ENCODE assay signal across 11 mouse cellular contexts in the genomic region with DNA sequence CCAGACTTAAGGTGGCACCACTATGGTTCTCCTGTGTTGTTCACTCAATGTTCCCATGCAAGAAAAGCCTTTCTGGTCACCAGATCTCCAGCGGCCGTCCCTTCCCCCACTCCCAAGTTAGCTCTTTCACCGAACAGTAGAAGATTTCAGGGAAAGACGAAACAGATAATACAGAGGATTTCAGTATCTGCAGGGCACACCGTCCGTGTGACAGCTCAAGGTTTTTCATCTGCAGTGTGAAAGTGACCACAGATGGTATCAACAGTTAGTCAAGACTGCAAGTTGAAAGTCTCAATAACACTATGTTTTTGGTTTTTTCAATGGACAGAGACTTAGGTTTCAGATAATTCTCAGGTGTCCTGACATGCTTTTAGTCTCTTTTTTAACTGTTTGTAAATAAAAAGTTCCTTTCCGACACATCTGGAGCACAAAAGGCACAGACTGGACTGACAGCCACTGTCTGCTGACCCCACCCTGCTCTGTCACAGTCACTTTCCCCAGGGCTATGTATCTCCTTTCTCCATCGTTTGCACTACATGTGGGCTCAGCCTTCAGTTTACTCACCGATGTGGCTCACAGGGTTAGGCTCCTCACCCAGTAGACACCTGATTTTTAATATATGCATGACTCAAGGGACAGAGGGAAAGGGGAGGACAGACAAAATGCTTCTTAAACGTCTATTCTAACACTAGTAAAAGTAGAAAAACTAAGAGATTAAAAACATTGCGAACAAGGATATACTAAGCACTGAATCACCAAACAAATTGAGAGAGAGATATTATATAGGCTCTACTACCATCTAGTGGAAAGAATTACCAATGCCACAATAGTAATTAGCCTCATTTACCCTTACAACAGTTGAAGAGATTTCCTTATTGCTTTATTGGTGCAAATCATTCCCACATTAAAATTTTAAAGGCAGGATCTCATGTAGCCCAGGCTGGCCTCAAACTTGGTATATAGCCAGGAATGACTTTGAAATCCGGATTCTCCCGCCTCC. TPM values are rescaled to one million over a fixed set of nuclear protein-coding genes. Genes with fewer than 3 reads are reported as not detected.
A peak's percentile ranks its signal among the peaks of the same experiment; 100 is the strongest.
DNase-seq lines count a peak whose midpoint lies in the region; ATAC-seq and TF ChIP-seq lines count a peak whose summit lies in the region.
"Had no signal": no experiment of that assay in that cellular context is flagged by ENCODE, and none has a peak within 500 bp of the region (broad histone marks: within the 10 kb centered on the region; RNA-seq: fewer than 3 reads in every experiment).

No protein-coding gene starts in this region.

- intact Hi-C loops in left cerebral cortex, adult 2 months (cut with DNase I) = loop anchor here (2.0 to 5.0 kb wide), 5 partner anchors 47 to 587 kb away; a partner anchor contains a TSS

- DNase-seq in left cerebral cortex, adult 2 months (ENCODE audit: extremely low spot score in 1 of 2, low spot score in 2 of 2) = no peak
- no peak for DNase-seq in left cerebral cortex, adult 8-10 months (ENCODE audit: low spot score in 2 of 2)
- peak; percentile 62 for DNase-seq in NIH3T3 (ENCODE audit: low read depth)
- DNase-seq in induced T-regulatory cell, adult 2 months (ENCODE audit: low read depth) = peak; percentile 80
- no peak for DNase-seq in right cerebral cortex, postnatal 14 days
- no peak for DNase-seq in embryo, embryonic 11 days
- DNase-seq: adrenal gland, adult 8-10 months had no signal

- H3K4me3 ChIP-seq in left cerebral cortex, adult 2 months = no peak overlapping the region
- no peak overlapping the region for H3K4me3 ChIP-seq in neural tube, embryonic 14.5 days (ENCODE audit: low read depth, low read length)
- H3K4me3 ChIP-seq: heart, embryonic 10.5 days; myocyte; stomach, embryonic 15.5 days had no signal

- H3K4me1 ChIP-seq in neural tube, embryonic 14.5 days (ENCODE audit: control insufficient read depth, insufficient read depth, low read length) = no peaks in the 10 kb centered on the region
- H3K4me1 ChIP-seq: heart, embryonic 10.5 days; stomach, embryonic 15.5 days had no signal

- no peak overlapping the region for H3K27ac ChIP-seq in left cerebral cortex, adult 2 months
- H3K27ac ChIP-seq in neural tube, embryonic 14.5 days (ENCODE audit: low read depth, low read length) = no peak overlapping the region
- H3K27ac ChIP-seq: heart, embryonic 10.5 days; stomach, embryonic 15.5 days had no signal

- H3K36me3 ChIP-seq in neural tube, embryonic 14.5 days (ENCODE audit: control insufficient read depth, insufficient read depth, low read length) = no peaks in the 10 kb centered on the region
- H3K36me3 ChIP-seq: stomach, embryonic 15.5 days had no signal

- peak; percentile 56 for ATAC-seq in neural tube, embryonic 14.5 days (ENCODE audit: low read depth)

- no peak overlapping the region for H3K4me2 ChIP-seq in neural tube, embryonic 14.5 days (ENCODE audit: low read depth, low read length)
- H3K4me2 ChIP-seq: stomach, embryonic 15.5 days had no signal

- peak; percentile 64 for TF ChIP-seq CTCF in left cerebral cortex, adult 2 months (IDR thresholded peaks at IDR 0.05)

- 76% methylated on average over 13 of the region's 13 CpGs for WGBS in neural tube, embryonic 14.5 days

- no peaks in the 10 kb centered on the region for H3K9me3 ChIP-seq in neural tube, embryonic 14.5 days (ENCODE audit: control insufficient read depth, low read length)
- H3K9me3 ChIP-seq: heart, embryonic 10.5 days; stomach, embryonic 15.5 days had no signal

- no peak overlapping the region for H3K9ac ChIP-seq in neural tube, embryonic 14.5 days (replicated peaks; ENCODE audit: low read depth, low read length)
- H3K9ac ChIP-seq: stomach, embryonic 15.5 days had no signal

- H3K27me3 ChIP-seq in neural tube, embryonic 14.5 days (ENCODE audit: control insufficient read depth, insufficient read depth, low read length) = no peaks in the 10 kb centered on the region
- H3K27me3 ChIP-seq: stomach, embryonic 15.5 days had no signal

RNA-seq across cellular contexts. Expression of a gene that starts 6.6 kb away (rescaled TPM):
- under 1 TPM; 0.26 to 0.66 TPM for total RNA-seq in left cerebral cortex, adult 2 months (2021)
- total RNA-seq in left cerebral cortex, adult 8-10 months (2022) = under 1 TPM in 3 of 4 experiments, not detected in 1; 0.17 to 0.58 (median 0.34) TPM
- 0.12 and 0.22 TPM in 2 replicates for polyA plus RNA-seq in neural tube, embryonic 14.5 days (2014; fragmentation: Nextera tagmentation; extraction: Ambion mirVana)
- polyA plus RNA-seq: heart, embryonic 10.5 days had no signal

Comparison
In these comparisons a context has a peak if more than half of its experiments do, and no peak if none do; other contexts are left out.
1. DNase-seq: peak in NIH3T3 (single experiment) and induced T-regulatory cell, adult 2 months (single experiment); none in left cerebral cortex, adult 2 months (0 of 2), left cerebral cortex, adult 8-10 months (0 of 2), right cerebral cortex, postnatal 14 days (single experiment) and embryo, embryonic 11 days (single experiment).